Mouse (Mus musculus): Measurements from ENCODE around the gene Ddb2. TPM values are rescaled to one million over a fixed set of nuclear protein-coding genes. Genes with fewer than 3 reads are reported as not detected.

Gene Ddb2
- total RNA-seq, 2 experiments from 2014 or later = 5.4 to 6.7 TPM

Other genes with a start within 250 kb of the Ddb2 start
- 10 to 100 TPM; 15.4 to 19.8 TPM for gene Rapsn, start 201.4 kb downstream of the Ddb2 start, total RNA-seq (2021)
- gene Psmc3, start 183.0 kb downstream of the Ddb2 start, total RNA-seq (2021) = 100 to 1,000 TPM; 221 to 245 TPM
- 10 to 100 TPM; 27.7 to 31.9 TPM for gene Slc39a13, start 166.6 kb downstream of the Ddb2 start, total RNA-seq (2021)
- 1 to 10 TPM; 2.3 to 3.0 TPM for gene Spi1, start 154.6 kb downstream of the Ddb2 start, total RNA-seq (2021)
- gene Mybpc3, start 118.8 kb downstream of the Ddb2 start, total RNA-seq (2021) = 1,000 to 10,000 TPM; 1,924 to 2,166 TPM
- 1 to 10 TPM; 5.2 to 6.3 TPM for gene Madd, start 53.1 kb downstream of the Ddb2 start, total RNA-seq (2021)
- 1 to 10 TPM; 3.9 to 7.6 TPM for gene Nr1h3, start 34.1 kb downstream of the Ddb2 start, total RNA-seq (2021)
- 10 to 100 TPM; 19.1 to 23.8 TPM for gene Acp2, start 34.1 kb downstream of the Ddb2 start, total RNA-seq (2021)
- gene Pacsin3, start 19.0 kb upstream of the Ddb2 start, total RNA-seq (2021) = 100 to 1,000 TPM; 102 to 119 TPM
- 10 to 100 TPM; 64.2 to 64.5 TPM for gene Arfgap2, start 28.0 kb upstream of the Ddb2 start, total RNA-seq (2021)
- gene 1110051M20Rik, start 207.7 kb upstream of the Ddb2 start, total RNA-seq (2021) = 10 to 100 TPM in 1 of 2 experiments, 1 to 10 TPM in 1; 9.5 to 12.9 TPM
- gene Lrp4, start 220.5 kb upstream of the Ddb2 start, total RNA-seq (2021) = 10 to 100 TPM; 11.4 to 13.3 TPM